Mouse (Mus musculus) ES-E14 (cell line): ENCODE data around the gene Lca5l.

Experiments
- HCFC1 ChIP-seq: IDR thresholded peaks from 2 replicates; pipeline ENCODE4 v1.6.1; 2012; ENCODE audit warnings: low read length, inconsistent platforms, borderline replicate concordance; ENCODE audit not compliant: insufficient read depth
- MAFK ChIP-seq: IDR thresholded peaks from 2 replicates; pipeline ENCODE4 v1.6.1; 2014; ENCODE audit warnings: mild to moderate bottlenecking, low read depth, low read length, inconsistent platforms; ENCODE audit not compliant: insufficient read depth

- TF ChIP-seq HCFC1 (no peak), MAFK (no peak)
Measured at GRCm38 (mm10) chr16:96209789-96210188, 17.7 kb upstream of the Lca5l start.
